Mouse (Mus musculus): ENCODE data around the gene Rps6kl1.
"Not testable (repeated sequence)": the region's sequence is repeated elsewhere in the genome, so short reads cannot be mapped to it uniquely, and the experiment has no call there.

The Rps6kl1 gene

GRCm38 (mm10) chr12:85144276-85144675, 6.8 kb downstream of the Rps6kl1 start:
- in situ Hi-C loops (cut with MboI, MseI) = not testable (repeated sequence)

GRCm38 (mm10) chr12:85142803-85143202, 8.3 kb downstream of the Rps6kl1 start:
- in situ Hi-C loops (cut with MboI, MseI) = no loop called here

- in situ Hi-C loops (cut with MboI, MseI) = no loop called here
Observed at GRCm38 (mm10) chr12:85141096-85141495, 10.0 kb downstream of the Rps6kl1 start.

- in situ Hi-C loops (cut with MboI, MseI) = no loop called here
Observed at GRCm38 (mm10) chr12:85140036-85140701, 10.9 kb downstream of the Rps6kl1 start.

- in situ Hi-C loops (cut with MboI, MseI) = no loop called here
Observed at GRCm38 (mm10) chr12:85136627-85137026, 14.4 kb downstream of the Rps6kl1 start.

- in situ Hi-C loops (cut with MboI, MseI) = no loop called here
Observed at GRCm38 (mm10) chr12:85135513-85136470, 15.3 kb downstream of the Rps6kl1 start.

- in situ Hi-C loops (cut with MboI, MseI) = no loop called here
Observed at GRCm38 (mm10) chr12:85134043-85134794, 16.8 kb downstream of the Rps6kl1 start.

GRCm38 (mm10) chr12:85131361-85131760, 19.7 kb downstream of the Rps6kl1 start:
- in situ Hi-C loops (cut with MboI, MseI) = no loop called here

- in situ Hi-C loops (cut with MboI, MseI) = no loop called here
Observed at GRCm38 (mm10) chr12:85129426-85129978, 21.6 kb downstream of the Rps6kl1 start.

- in situ Hi-C loops (cut with MboI, MseI) = no loop called here
Observed at GRCm38 (mm10) chr12:85126986-85127603, 24.0 kb downstream of the Rps6kl1 start.

- in situ Hi-C loops (cut with MboI, MseI) = no loop called here
Observed at GRCm38 (mm10) chr12:85124751-85125150, 26.3 kb downstream of the Rps6kl1 start.

GRCm38 (mm10) chr12:85123645-85124044, 27.4 kb downstream of the Rps6kl1 start:
- in situ Hi-C loops (cut with MboI, MseI) = no loop called here

GRCm38 (mm10) chr12:85123108-85123530, 27.9 kb downstream of the Rps6kl1 start:
- in situ Hi-C loops (cut with MboI, MseI) = no loop called here

- in situ Hi-C loops (cut with MboI, MseI) = no loop called here
Observed at GRCm38 (mm10) chr12:85121806-85122459, 29.1 kb downstream of the Rps6kl1 start.

- in situ Hi-C loops (cut with MboI, MseI) = no loop called here
Observed at GRCm38 (mm10) chr12:85115678-85116077, 35.4 kb downstream of the Rps6kl1 start.

GRCm38 (mm10) chr12:85113917-85114316, 37.1 kb downstream of the Rps6kl1 start:
- in situ Hi-C loops (cut with MboI, MseI) = no loop called here

- in situ Hi-C loops (cut with MboI, MseI) = no loop called here
Observed at GRCm38 (mm10) chr12:85113337-85113736, 37.7 kb downstream of the Rps6kl1 start.

- in situ Hi-C loops (cut with MboI, MseI) = no loop called here
Observed at GRCm38 (mm10) chr12:85112550-85113251, 38.4 kb downstream of the Rps6kl1 start.

GRCm38 (mm10) chr12:85110698-85111592, 40.1 kb downstream of the Rps6kl1 start, which contains the start of the genes Prox2 and Dlst:
Gene Prox2 (minus strand): TSS chr12:85110759.
Gene Dlst (plus strand): TSS chr12:85110833.
- in situ Hi-C loops (cut with MboI, MseI) = no loop called here
